Mouse (Mus musculus): ENCODE data around the gene Kmt2e.
"Not testable (repeated sequence)": the region's sequence is repeated elsewhere in the genome, so short reads cannot be mapped to it uniquely, and the experiment has no call there.

Gene Kmt2e

DNA sequence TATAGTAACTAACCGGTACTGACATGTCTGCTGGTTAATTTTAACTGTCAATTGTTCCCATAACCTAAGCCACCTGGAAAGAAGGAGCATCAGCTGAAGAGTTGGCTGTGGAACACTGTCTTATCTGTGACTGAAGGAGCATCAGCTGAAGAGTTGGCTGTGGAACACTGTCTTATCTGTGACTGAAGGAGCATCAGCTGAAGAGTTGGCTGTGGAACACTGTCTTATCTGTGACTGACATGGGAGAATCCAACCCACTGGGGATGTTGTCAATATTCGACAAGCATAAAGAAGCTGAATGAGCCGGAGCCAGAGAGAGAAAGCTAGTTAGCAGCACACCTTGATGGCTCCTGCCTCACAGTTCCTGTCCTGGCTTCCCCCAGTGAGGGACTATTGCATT is 119.1 kb downstream of the Kmt2e start:
- DNase-seq (ENCODE audit: extremely low spot score, low spot score) = not testable (repeated sequence)

Measured in neural tube, embryonic 10.5 days (tissue).